Mouse (Mus musculus): ENCODE measurements around the gene Gstcd. TPM values are rescaled to one million over a fixed set of nuclear protein-coding genes. Genes with fewer than 3 reads are reported as not detected.

Gene Gstcd
- polyA plus RNA-seq, 1 experiment from 2014 or later = 10.5 TPM

Other genes starting within 250 kb of the Gstcd start
- 15.2 and 18.0 TPM in 2 replicates for gene Npnt, start 141.7 kb downstream of the Gstcd start, polyA plus RNA-seq (2014; fragmentation: Nextera tagmentation; extraction: Ambion mirVana)
- 30.8 and 33.6 TPM in 2 replicates for gene Ints12, start 193 bp downstream of the Gstcd start, polyA plus RNA-seq (2014; fragmentation: Nextera tagmentation; extraction: Ambion mirVana)
- 0.15 and 0.17 TPM in 2 replicates for gene Arhgef38, start 142.9 kb upstream of the Gstcd start, polyA plus RNA-seq (2014; fragmentation: Nextera tagmentation; extraction: Ambion mirVana)
- 92.6 and 93.0 TPM in 2 replicates for gene Ppa2, start 218.1 kb upstream of the Gstcd start, polyA plus RNA-seq (2014; fragmentation: Nextera tagmentation; extraction: Ambion mirVana)

All from embryonic facial prominence, embryonic 11.5 days (tissue).